Mouse (Mus musculus) layer of hippocampus, postnatal 10 days (tissue): ENCODE measurements at regions not wholly inside any gene's neighbourhood (a gene's known extent, or its start where the extent isn't known, plus 50 kb on each side); places are given as distances from the start of the nearest gene placed in this dataset.

Source experiments
- DNase-seq, 2 experiments: peaks; one replicate each; pipeline ENCODE4 v3.0.0; 2021; ENCODE audit warnings: low spot score in 2 of 2

DNA sequence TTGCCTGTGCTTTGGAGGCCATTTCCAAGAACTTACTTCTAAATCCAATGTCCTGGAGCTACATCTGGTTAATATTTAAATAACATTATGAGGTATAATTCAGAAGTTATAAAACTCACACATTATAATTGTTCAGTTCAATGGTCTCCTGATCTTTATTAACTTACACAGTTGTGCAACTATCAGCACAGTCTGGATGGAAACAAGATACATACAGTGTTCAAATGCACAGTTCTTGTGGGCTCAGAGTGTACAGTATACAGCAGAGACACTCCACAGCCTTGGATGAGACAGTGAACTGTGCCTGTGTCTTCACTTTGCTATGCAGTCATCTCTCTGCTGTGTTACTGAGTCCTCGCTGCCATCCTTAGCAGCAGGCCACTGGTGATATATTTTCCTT lies 121.8 kb upstream of the Zfand5 start:
- no peak for DNase-seq

DNA sequence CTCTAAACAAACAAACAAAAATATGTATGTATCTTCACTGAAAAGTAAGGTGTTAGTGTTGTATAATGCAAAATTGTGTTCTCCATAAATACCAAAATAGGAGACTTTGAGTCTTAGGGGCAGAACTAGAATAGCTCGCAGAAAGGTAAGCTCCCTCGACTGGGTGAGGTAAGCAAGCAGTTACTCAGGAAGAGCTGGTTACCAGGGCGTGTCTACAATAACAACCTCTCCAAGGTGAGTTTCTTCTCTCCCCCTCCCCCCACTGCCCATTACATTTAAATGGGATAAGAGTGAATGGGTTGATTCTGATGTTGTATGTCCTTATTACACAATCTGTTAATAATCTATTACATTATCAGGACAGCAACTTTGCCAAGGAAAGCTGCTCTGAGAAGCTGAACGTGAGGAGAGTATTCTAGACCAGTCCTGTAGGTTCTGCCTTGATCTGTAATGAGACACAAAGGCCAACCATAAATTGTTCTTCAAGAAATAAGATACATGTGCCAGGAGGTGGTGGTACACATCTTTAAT lies 125.2 kb upstream of the Zfand5 start:
- no peak for DNase-seq

DNA sequence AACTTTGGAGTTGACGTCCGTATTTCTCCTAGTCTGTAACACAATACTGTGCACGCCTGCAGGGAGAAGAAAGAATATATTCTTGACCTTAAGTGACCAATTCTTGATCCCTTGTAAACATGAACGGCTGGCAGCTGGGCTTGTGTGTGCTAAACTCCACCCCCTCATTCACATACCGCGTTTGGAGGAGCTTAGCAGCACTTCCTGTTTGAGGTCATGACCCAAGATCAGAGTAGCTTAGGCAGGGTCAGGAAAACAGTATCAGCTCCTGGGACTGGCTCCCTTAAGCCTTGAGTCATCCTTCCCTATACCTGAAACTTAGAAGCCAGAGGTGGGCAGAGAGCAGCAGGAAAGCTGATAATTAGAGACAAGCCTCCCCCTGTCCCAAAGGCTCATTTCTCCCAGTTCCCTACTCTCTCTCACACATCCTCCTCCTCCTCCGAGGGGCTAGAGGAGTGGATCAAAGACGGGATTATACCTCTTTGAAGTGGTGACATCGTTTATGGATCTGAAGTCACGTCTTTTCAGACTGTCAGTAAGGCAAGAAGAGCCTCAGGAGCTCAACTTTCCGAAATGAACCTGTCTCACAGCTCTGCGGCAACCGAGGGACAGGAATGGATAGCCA lies 127.3 kb upstream of the Zfand5 start:
- no peak for DNase-seq

DNA sequence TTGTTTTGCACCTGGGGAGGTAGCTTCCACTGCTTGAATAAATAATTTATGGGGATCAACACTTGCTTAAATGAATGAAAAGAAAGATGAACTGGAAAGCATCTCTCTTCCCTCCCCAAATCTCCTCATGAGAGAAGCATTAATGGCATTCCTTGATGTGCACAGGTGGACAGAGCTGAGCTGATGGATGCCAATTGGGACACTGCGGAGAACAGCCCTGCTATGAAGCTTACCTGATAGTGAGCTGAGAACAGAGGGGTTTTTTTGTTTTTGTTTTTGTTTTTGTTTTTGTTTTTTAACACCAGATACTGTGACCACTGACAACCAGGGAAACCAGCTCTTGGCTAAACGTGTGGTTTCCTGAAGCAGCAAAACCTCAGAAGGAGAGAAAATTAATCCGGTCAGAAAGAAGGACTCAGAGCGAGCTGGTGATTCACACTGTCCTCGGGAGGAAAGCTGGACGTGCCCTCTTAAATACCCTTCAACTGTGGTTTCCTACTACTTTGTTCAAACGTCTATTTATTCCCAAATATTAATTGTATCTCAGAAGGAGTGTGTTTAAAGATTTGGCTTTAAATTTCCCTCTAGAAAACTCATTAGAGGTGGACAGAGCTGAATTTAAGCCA lies 128.0 kb upstream of the Zfand5 start:
- DNase-seq: no peak

DNA sequence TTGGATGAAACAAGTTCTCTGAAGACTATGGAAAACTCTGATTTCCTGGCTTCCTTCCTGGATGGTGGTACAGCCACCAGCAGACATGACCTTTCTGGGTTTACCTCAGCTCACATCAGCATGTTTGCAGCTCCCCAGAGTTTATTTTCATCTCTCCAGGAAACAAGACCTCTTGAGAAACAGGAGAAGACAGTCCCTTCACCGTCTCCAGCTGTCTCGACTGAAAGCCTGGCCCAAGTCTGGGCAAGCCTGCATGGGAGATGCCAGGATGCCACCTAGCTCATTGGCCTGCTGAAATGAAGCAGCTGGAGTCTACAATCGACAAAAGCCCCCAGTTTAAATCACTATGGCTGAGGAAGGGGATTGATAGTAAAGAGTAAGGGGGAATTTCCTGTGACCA lies 131.6 kb upstream of the Zfand5 start:
- DNase-seq: no peak

DNA sequence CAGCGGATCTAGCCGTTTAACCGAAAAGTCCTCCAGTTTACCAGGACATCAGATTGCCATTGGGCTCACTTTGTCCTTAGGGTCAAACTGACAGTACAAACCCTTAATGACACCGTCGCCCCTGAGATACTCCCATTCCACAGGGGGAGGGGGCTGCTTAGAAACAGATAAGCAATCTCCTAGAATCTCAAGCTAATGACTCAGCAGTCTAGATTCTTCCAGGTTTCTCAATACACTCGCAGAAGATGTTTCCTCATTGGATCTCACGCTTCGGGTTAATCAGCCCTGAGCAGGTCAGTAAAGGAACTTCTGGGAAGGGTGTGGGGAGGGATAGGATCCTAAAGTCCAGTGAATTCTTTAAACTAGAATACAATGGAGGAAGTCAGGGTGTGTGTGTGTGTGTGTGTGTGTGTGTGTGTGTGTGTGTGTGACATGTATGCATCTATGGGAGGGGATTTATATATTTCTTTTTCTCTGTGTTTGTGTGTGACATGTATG lies 133.0 kb upstream of the Zfand5 start:
- DNase-seq: no peak

DNA sequence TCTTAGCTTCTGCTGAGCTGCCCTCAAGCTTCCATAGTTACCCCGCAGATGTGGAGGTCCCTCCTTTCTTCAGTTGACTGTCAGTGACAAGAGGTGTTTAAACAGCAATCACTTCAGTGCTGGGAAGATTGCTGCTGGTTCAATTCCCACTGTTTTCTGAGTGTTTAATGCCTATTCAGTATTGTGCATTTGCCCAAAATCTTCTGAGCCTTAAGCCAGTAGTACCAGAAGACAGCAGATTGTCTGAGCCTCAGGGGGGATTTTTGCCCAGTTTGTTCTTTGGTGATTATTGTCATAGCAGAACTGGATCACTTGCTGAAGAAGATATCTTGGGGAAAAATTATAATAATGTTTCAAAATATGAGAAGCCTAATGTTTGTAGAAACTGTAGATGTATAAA lies 135.3 kb upstream of the Zfand5 start:
- no peak for DNase-seq

DNA sequence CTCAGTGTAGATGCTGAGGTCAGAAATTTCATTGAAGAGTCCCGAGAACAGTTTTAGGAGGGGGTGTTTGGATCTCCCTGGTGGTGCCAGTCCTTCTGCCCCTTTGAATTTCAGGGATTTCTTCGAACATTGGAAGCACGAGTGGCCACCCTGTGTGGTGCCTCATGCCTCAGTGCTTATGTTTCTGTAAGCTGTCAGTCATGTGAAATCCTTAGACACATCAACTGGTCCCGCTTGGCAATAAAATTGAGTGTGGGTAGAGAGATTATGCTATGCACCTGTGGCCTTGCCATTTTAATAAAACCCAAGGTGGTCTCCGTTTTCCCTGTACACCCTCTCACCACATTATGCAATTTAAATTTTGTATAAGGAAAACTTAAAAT lies 136.1 kb upstream of the Zfand5 start:
- DNase-seq: no peak

DNA sequence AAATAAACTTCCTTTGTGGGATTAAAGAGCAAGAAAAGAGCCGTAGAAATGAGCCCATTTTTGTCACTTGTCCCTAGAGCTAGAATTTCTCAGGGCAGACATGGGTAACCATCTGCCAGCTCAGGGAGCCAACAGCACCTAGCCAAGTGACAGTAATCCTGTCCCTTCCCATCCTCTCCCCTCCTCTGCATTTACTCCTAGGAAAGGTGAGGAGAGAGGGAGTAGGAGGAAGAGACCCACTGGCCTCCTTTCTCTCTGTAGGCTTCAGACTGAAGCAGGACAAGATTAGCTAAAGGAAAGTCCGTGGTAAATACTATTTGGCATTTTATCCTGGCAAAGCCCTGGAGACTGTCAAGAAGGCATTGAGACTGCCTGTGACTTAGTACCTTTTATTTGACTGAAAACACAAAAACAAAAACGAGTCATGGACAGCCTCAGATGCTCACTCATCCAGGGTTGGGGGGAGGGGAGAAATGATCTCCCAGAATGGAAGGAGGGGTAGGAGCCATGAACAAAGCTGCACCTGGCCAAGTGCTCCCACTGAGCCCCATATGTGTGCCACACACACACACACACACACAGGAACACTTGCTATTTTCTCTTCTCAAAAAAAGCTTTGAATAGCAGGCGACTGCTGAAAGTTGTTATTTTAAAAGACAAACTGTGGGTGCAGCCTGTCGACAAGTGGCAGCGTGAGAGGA lies 136.6 kb upstream of the Zfand5 start:
- DNase-seq: peak; percentile 18 to 33

DNA sequence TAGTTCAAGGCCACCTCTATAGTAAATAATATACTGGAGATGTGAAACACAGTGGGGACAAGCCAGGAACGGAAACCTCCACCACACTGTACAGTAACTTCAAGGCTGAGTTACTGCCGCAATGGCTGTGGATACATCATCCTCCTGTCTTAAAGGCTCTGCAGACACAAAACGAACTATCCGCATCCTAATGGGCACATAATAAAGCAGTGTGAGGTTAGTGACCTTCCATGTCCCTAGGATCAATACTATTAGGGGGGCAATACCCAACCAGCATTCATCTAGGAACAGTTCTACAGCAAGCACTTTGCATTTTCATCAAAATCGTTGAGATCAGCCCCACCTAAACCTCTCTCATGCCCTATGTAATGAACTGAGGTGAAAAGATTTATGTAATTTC lies 142.4 kb upstream of the Zfand5 start:
- DNase-seq: no peak

DNA sequence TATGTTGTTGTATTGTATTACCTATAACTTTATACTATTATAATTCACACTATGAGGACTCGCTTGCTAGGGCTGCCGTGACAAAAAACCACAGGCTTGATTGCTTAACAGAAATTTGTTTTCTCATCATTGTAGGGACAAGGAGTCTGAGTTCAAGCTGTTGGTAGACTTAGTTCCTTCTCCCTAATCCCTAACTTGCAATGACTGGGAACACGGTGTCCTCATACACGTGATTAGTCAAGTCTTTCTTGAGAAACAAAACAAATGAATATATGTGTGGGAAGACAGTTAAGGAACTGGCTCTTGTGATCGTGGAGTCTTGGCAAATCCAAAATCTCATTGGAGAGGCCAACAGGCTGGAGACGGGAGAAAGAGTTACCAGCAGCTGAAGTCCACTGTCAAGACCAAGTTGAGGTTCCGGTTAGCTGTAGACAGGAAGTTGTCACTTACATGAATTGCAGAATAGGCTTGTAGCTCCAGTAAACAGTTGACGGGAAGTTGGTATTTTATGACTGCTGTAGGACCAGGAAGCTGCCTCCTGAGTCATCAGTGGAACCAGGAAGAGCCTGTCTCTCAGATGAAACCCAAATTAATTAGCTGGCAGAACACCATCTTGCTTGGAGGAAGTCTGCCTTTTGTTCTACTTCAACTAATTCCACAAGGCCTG lies 144.9 kb upstream of the Zfand5 start:
- DNase-seq: no peak

DNA sequence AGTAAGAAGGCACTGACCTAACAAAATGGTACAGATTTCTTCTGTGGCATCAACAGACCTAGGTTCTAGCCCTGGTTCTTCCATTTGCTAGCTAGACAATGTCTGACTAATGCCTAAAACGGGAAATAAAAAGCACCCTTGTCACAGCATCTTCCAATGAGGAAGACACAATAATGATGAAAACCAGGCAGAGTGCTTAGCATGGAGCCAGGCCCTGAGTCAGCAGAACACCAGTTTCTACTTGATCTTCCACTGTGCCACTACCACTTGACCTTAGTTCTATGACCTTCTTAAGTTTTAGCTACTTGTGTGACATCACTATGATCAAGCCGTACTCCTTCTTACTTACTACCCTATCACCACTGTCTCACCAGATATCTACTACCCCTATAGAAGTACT lies 145.4 kb upstream of the Zfand5 start:
- DNase-seq: no peak

DNA sequence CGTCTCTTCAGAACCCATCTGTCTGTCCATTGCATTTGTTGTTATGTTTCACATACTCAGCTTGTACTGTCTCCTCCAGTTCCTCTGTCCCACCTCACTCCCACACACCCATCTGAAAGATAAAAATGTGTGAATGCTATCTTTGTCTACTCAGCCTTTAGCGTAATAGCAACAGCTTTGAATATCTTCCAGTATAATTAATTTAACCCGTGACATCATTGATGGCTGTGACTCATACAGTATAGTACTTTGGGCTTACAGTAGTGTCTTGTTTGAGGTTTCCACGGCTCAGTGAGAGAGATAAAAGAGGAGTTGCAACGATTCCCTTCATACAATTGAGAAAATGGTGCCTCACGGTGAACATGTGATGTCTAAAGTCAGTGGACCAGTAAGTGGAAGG lies 152.6 kb upstream of the Zfand5 start:
- no peak for DNase-seq

DNA sequence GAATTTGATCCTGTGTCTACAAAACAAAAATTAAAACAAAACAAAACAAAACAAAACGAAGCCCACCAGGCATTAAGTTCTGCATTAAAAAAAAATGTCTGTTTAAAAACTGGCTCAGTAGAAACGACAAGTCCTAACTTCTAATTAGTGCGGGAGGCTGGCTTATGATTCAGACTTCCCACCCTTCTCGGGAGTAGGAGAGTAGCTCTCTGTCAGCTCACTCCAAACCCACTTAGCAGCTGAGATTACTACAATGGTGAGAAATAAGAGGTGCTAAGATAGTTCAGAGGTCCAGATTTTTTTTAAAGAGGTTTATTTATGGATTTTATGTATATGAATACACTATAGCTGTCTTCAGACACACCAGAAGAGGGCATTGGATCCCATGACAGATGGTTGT lies 153.3 kb upstream of the Zfand5 start:
- DNase-seq: no peak

DNA sequence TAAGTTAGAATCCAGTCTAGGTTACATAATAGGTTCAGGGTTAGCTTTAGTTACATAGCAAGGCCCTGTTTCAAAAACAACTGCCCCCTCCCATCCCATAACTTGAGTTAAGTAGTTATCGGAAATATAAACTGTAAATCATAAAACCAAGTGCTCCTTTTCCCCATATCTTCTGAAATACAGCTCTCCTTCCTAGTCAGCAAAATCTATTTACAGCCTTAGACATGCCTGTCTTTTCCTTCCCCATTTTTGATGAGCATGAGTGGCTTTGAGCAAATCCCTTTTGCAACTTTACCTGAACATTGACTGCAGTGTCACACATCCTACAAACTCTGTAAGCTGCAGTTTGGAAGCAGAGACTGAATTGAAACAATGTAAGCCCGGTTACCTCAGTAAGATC lies 156.4 kb upstream of the Zfand5 start:
- no peak for DNase-seq

DNA sequence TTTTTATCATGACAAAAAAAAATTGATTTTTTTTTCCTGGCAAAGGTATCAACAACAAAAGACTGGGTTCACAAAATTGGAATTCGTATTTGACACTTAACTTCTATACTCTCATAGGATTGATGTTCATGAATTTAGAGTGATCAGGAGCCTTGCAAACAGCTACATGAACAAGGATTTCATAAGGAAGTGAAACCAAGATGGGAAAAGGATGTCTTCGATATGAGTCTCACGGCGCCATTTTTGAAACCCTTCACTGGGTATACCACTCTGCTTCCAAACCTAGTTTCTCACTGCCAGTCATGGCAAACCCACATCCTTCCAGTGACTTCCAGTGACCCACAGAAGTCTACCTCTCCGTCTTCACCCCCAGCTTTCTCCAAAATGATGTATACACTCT lies 157.8 kb upstream of the Tmc1 start:
- no peak for DNase-seq

DNA sequence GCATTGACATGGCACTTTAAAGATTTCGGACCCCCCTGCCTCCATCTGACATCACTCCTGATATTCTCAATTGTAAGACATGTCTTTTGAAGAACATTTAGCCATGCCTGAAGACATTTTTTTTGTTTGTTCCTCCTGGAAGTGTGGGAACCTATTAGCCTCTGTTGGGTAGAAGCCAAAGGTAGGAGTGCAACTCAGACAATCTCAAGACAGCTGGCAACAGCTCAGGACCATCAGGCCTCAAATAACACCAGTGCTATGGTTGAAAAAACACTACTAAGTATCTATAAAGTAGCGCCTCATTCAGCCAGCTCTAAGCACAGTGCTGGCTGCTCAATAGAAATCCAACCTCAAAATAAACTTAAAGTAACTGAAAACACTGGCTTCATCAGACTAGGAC lies 154.3 kb upstream of the Tmc1 start:
- DNase-seq: no peak

DNA sequence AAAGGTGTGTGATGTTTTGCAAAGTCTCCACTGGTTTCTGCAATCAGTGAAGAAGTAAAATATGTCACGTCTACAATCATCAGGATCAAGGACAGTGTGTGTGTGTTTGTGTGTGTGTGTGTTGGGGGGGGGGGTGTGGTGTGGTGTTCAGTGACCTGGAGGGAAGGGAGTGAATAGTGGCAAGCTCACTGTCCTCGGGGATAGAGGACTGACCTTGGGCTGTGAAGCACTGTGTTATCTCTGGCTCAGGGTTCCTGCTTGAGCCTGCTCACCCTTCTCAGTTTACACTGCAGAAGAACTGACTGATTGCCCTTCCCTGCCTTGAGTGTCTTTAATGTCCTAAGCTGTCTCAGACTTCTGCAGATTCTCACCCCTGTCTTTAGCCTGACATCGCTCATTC lies 153.7 kb upstream of the Tmc1 start:
- DNase-seq: no peak

DNA sequence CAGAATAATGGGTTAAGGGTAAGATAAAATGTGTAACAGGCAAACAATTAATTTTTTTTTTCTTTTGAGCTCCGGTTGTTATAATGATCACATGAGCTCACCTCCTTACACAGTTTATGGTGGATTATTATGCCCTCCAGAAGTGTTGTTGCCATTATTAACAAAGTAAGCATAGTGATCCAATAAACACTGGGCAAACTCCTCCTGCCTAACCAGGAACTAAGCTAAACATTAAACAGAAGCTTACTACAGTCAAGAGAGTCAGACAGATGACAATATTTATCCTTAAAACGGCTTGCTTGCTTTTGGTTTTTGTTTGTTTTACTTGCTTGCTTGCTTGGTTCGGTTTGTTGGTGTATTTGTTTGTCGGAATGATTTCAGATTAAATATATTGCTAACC lies 153.3 kb upstream of the Tmc1 start:
- no peak for DNase-seq

DNA sequence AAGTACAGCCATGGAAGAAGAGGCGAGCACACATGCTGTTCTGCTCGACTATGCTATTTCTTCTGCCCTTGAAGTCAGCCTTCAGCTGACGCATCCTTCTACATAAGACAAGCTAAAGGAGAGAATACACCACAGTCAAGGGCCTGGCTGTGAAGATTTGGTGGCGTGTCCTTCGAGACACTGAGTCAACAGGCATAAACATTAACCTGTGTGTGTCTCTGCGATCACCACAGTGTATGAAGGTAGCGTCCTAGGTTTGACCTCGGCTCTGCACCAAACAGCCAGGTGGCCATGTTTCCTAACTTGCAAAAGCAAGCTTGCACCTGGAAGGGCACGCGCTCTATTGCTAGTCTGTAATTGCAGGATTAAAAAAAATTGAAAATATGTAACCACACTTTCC lies 152.8 kb upstream of the Tmc1 start:
- DNase-seq: no peak

DNA sequence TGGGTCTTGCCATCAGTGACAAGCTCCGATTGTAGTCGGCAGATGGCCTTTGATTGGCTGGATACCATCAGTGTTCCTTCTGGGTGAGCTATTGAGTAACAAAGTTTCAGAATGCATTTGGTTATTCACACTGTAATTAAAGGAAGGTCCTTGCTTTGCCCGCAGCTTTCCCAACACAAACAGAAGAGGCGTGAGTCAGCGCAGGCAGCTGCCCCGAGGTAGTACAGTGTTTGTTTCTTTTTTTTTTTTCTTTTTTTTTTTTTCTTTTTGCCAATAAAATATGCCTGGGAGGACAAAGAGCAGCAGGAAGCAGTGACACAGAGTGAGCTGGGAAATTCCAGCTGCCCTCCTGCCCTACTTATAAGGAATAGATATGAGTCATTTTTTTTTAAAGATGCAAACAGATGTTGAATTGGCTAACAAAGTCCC lies 152.3 kb upstream of the Tmc1 start:
- peak in 1 of 2 experiments; percentile 9 for DNase-seq

DNA sequence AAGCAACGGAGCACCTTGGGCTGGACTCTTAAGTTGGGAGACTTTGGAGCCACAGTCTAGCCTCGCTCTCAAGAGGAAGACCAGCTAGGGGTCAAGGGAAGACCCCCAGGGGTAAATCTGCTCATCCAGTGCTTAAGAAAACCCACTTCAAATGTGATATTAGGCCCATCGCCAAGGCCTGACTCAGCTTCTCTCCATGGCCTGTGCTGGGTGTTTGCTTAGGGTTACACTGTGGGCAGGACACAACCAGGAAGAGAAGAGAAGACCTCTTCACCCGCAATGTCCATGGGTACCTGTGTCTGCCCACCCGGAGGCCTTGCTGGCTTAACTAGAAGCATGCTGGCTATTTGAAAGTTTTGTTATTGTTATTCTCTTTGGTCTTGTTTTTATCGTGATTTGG lies 151.0 kb upstream of the Tmc1 start:
- DNase-seq: no peak
